Mouse (Mus musculus): Measurements from ENCODE around the gene Rtn2. TPM values are rescaled to one million over a fixed set of nuclear protein-coding genes. Genes with fewer than 3 reads are reported as not detected.

Gene Rtn2
- polyA plus RNA-seq, 1 experiment from 2014 or later = 7.4 TPM

- peak; percentile 89 for ATAC-seq (replicated peaks; ENCODE audit: low FRiP score, low read depth)
- peak within 1 kb of the TSS; percentile 86 for H3K4me2 ChIP-seq (ENCODE audit: low read length)
- H3K4me3 ChIP-seq (replicated peaks; ENCODE audit: low read depth, low read length) = peak within 1 kb of the TSS; percentile 52
- H3K4me1 ChIP-seq (replicated peaks; ENCODE audit: insufficient read depth, low read length) = peaks cover 13% of the 10 kb centered on the region; the same call in 1 of the 2 replicates
- peak within 1 kb of the TSS; percentile 55 for H3K9ac ChIP-seq (ENCODE audit: low read depth, low read length)
- H3K27ac ChIP-seq = no peak within 1 kb of the TSS
- no peaks in the 10 kb centered on the region for H3K9me3 ChIP-seq (replicated peaks; ENCODE audit: low read length)
- 1% methylated on average over 48 of the region's 49 CpGs for WGBS
- H3K36me3 ChIP-seq (ENCODE audit: insufficient read depth, low read length) = no peaks in the 10 kb centered on the region
- H3K27me3 ChIP-seq (ENCODE audit: insufficient read depth, low read length) = peaks cover 8% of the 10 kb centered on the region
- peak; percentile 67 for TF ChIP-seq CTCF (IDR thresholded peaks at IDR 0.05; ENCODE audit: low read depth)
- peak; percentile 98 for DNase-seq (ENCODE audit: low spot score)
Observed at GRCm38 (mm10) chr7:19309884-19310641, 27.6 kb downstream of the Rtn2 start, which contains the start of gene Fosb. Fosb (minus strand) TSS chr7:19310051.

- H3K4me2 ChIP-seq (ENCODE audit: low read length) = no peak overlapping the region
- H3K27ac ChIP-seq = no peak overlapping the region
- H3K4me3 ChIP-seq (replicated peaks; ENCODE audit: low read depth, low read length) = no peak overlapping the region
- 27% methylated on average over 4 of the region's 4 CpGs for WGBS
- ATAC-seq (replicated peaks; ENCODE audit: low FRiP score, low read depth) (no peak), DNase-seq (ENCODE audit: low spot score) (peak; percentile 21)
- peaks cover 13% of the 10 kb centered on the region; the same call in 1 of the 2 replicates for H3K4me1 ChIP-seq (replicated peaks; ENCODE audit: insufficient read depth, low read length)
- H3K27me3 ChIP-seq (ENCODE audit: insufficient read depth, low read length) = 0 out of 2 replicates have a peak, but pooled peaks cover under 1% of the 10 kb centered on the region
- no peak overlapping the region for H3K9ac ChIP-seq (ENCODE audit: low read depth, low read length)
- no peaks in the 10 kb centered on the region for H3K9me3 ChIP-seq (replicated peaks; ENCODE audit: low read length)
- H3K36me3 ChIP-seq (ENCODE audit: insufficient read depth, low read length) = no peaks in the 10 kb centered on the region
- TF ChIP-seq CTCF (IDR thresholded peaks at IDR 0.05; ENCODE audit: low read depth) = no peak
Observed at GRCm38 (mm10) chr7:19311991-19312390, 29.6 kb downstream of the Rtn2 start.

GRCm38 (mm10) chr7:19314033-19314432 lies 31.6 kb downstream of the Rtn2 start:
- H3K9me3 ChIP-seq (replicated peaks; ENCODE audit: low read length) = no peaks in the 10 kb centered on the region
- WGBS = 43% methylated on average over 5 of the region's 5 CpGs
- peaks cover 9% of the 10 kb centered on the region; the same call in 1 of the 2 replicates for H3K4me1 ChIP-seq (replicated peaks; ENCODE audit: insufficient read depth, low read length)
- ATAC-seq (replicated peaks; ENCODE audit: low FRiP score, low read depth) (no peak), DNase-seq (ENCODE audit: low spot score) (no peak)
- H3K27ac ChIP-seq = no peak overlapping the region
- 0 out of 2 replicates have a peak, but pooled peaks cover 4% of the 10 kb centered on the region for H3K27me3 ChIP-seq (ENCODE audit: insufficient read depth, low read length)
- no peak for TF ChIP-seq CTCF (IDR thresholded peaks at IDR 0.05; ENCODE audit: low read depth)
- H3K9ac ChIP-seq (ENCODE audit: low read depth, low read length) = no peak overlapping the region
- no peak overlapping the region for H3K4me2 ChIP-seq (ENCODE audit: low read length)
- H3K4me3 ChIP-seq (replicated peaks; ENCODE audit: low read depth, low read length) = no peak overlapping the region
- H3K36me3 ChIP-seq (ENCODE audit: insufficient read depth, low read length) = no peaks in the 10 kb centered on the region

- Histone ChIP-seq H3K9me3 (replicated peaks; ENCODE audit: low read length) (no peaks in the 10 kb centered on the region), H3K4me3 (replicated peaks; ENCODE audit: low read depth, low read length) (no peak overlapping the region), H3K27me3 (ENCODE audit: insufficient read depth, low read length) (0 out of 2 replicates have a peak, but pooled peaks cover 4% of the 10 kb centered on the region), H3K9ac (ENCODE audit: low read depth, low read length) (no peak overlapping the region), H3K4me1 (replicated peaks; ENCODE audit: insufficient read depth, low read length) (peaks cover 8% of the 10 kb centered on the region), H3K4me2 (ENCODE audit: low read length) (no peak overlapping the region), H3K36me3 (ENCODE audit: insufficient read depth, low read length) (no peaks in the 10 kb centered on the region), H3K27ac (no peak overlapping the region)
- no peak for TF ChIP-seq CTCF (IDR thresholded peaks at IDR 0.05; ENCODE audit: low read depth)
- ATAC-seq (replicated peaks; ENCODE audit: low FRiP score, low read depth) (no peak), DNase-seq (ENCODE audit: low spot score) (no peak)
- WGBS = 55% methylated on average over 14 of the region's 14 CpGs
Observed at GRCm38 (mm10) chr7:19316451-19317161, 34.2 kb downstream of the Rtn2 start.

- no peak for ATAC-seq (replicated peaks; ENCODE audit: low FRiP score, low read depth)
- WGBS = 63% methylated on average over 2 of the region's 2 CpGs
- Histone ChIP-seq H3K36me3 (ENCODE audit: insufficient read depth, low read length) (no peaks in the 10 kb centered on the region), H3K4me3 (replicated peaks; ENCODE audit: low read depth, low read length) (no peak overlapping the region), H3K4me2 (ENCODE audit: low read length) (no peak overlapping the region), H3K9me3 (replicated peaks; ENCODE audit: low read length) (no peaks in the 10 kb centered on the region), H3K9ac (ENCODE audit: low read depth, low read length) (no peak overlapping the region), H3K27me3 (ENCODE audit: insufficient read depth, low read length) (0 out of 2 replicates have a peak, but pooled peaks cover 4% of the 10 kb centered on the region), H3K27ac (no peak overlapping the region), H3K4me1 (replicated peaks; ENCODE audit: insufficient read depth, low read length) (peaks cover 8% of the 10 kb centered on the region)
- no peak for TF ChIP-seq CTCF (IDR thresholded peaks at IDR 0.05; ENCODE audit: low read depth)
- no peak for DNase-seq (ENCODE audit: low spot score)
Observed at GRCm38 (mm10) chr7:19318201-19318600, 35.8 kb downstream of the Rtn2 start.

DNA sequence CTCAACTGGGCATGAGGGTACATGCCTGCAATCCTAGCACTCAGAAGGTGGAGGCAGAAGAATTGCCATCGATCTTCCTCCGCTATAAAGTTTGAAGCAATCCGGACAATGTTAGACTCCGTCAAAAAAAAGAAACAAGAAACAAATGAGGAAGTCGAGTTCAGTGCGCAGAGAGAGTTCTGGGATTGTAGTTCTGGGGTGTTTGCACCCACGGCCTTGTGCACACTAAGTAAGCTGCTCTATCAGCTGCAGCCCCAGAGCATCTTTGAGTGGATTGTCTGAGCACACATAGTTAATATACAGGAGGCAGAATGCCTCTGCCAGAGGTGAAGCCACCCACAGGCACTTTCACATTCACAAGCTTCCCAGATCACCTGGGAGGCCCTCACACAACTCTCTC lies 36.3 kb downstream of the Rtn2 start:
- no peaks in the 10 kb centered on the region for H3K9me3 ChIP-seq (replicated peaks; ENCODE audit: low read length)
- 0 out of 2 replicates have a peak, but pooled peaks cover 4% of the 10 kb centered on the region for H3K27me3 ChIP-seq (ENCODE audit: insufficient read depth, low read length)
- no peak overlapping the region for H3K4me2 ChIP-seq (ENCODE audit: low read length)
- H3K27ac ChIP-seq = no peak overlapping the region
- DNase-seq (ENCODE audit: low spot score) = no peak
- no peak for TF ChIP-seq CTCF (IDR thresholded peaks at IDR 0.05; ENCODE audit: low read depth)
- no peak overlapping the region for H3K9ac ChIP-seq (ENCODE audit: low read depth, low read length)
- no peak overlapping the region for H3K4me3 ChIP-seq (replicated peaks; ENCODE audit: low read depth, low read length)
- WGBS = 78% methylated on average over 7 of the region's 7 CpGs
- peaks cover 8% of the 10 kb centered on the region for H3K4me1 ChIP-seq (replicated peaks; ENCODE audit: insufficient read depth, low read length)
- H3K36me3 ChIP-seq (ENCODE audit: insufficient read depth, low read length) = no peaks in the 10 kb centered on the region
- no peak for ATAC-seq (replicated peaks; ENCODE audit: low FRiP score, low read depth)

Measured in kidney, postnatal 0 days (tissue).